Mouse (Mus musculus): ENCODE data around the gene Dut.

Dut gene

GRCm38 (mm10) chr2:125247108-125247961, at the start of gene Dut:
Gene Dut (plus strand): TSS chr2:125247190.
- DNase-seq (ENCODE audit: low read depth, low spot score): peak; percentile 99

DNA sequence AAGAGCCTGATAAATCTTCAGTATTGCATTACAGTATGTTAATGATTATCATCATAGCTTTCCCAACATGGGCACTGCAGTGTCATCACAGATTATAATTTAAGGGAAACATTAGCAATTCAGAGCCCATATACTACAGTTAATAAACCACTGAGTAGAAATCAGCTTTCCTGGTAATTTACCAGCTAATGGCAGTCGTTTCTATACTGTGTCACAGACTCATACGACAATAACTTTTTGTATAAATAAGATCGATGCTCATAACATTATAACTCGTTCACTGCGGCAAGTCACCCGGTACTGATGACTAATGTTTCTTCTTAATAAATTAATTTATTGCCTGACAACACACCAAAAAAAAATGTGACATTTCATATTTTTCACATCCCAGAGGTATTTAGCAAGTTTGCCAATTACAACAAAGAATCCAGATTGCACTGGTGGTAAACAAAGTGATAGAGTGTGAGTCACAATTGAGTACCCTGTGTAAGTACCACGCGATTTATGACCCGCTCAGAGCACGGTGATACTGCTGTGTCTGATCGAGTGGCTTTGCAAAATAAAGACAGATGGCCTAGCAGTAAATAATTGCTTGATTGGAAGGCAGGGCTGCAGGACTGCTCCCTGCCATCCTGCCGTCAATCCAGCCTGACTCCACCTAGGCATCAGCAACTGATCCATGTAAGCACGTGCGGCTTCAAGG, 37.9 kb upstream of the Dut start:
- no peak for DNase-seq (ENCODE audit: low read depth, low spot score)

DNA sequence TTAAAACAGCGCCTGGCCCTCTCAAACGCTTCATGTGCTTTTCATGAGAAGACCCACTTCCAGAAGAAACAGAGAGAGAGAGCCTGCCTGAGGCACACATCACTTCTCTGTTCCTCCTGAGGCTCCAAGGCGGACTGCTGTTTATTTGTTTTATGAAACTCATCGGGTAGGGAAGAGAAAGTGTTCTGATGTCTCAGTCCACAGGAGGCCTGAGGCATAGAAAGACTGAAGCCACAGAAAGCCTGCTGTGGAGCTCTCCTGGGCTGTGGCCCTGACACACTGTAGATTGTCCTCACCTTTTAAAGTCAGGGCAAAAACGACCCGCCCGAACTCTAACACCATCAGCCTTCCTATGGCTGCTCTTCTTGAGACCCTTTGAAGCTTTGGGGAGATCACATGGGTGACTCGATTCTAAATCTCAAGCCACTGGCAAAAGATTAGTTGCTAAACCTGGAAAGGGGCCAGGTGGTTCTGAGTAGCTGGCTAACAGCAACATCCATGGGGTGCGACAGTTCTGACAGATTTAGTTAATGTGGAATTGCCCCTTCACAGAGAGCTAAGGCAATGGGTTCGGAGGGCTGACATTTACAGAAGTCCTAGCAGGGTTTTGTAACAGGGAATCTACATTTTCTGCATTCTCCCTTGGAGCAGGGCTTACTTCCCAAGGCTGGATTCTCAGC, 35.0 kb upstream of the Dut start:
- no peak for DNase-seq (ENCODE audit: low read depth, low spot score)

GRCm38 (mm10) chr2:125214592-125214991, 32.4 kb upstream of the Dut start:
- DNase-seq (ENCODE audit: low read depth, low spot score): peak; percentile 52

DNA sequence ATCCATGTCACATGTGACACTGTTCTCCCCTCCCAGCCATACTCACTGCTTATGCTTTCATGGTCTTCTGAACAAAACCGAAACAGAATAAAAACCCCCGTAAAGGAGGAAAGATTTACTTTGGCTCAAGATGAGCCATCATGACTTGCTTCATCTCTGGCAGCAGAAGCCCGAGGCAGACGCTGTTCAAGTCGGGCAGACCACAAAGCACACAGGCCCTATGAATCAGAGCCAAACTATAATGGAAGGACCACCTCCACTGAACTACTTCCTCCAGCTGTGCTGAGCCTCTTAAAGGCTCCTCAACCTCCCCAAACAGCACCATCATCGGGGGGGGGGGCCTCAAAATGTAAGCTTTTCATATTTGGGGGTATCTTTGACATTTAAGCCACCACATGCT, 29.7 kb upstream of the Dut start:
- DNase-seq (ENCODE audit: low read depth, low spot score): no peak

GRCm38 (mm10) chr2:125218566-125218965, 28.4 kb upstream of the Dut start:
- DNase-seq (ENCODE audit: low read depth, low spot score): no peak

GRCm38 (mm10) chr2:125219268-125219667, 27.7 kb upstream of the Dut start:
- DNase-seq (ENCODE audit: low read depth, low spot score): no peak

DNA sequence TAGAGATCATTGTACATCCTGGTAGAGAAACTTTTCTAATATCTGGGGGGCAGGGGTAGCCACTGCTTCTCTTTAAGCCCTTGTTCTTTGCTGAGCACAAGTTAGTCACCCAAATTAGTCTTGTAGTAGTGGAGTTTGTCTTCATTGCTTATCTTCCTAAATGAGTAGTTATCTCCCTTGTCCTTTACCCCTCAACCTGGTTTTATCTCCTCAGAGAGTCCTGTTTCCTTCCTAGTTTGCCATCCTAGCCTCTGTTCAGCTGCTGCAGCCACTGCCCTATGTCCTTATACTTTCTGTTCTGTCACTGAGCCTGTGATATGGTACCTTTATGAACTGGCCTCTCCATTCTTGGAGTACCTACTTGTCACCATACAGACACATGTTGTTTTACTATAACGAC, 25.3 kb upstream of the Dut start:
- no peak for DNase-seq (ENCODE audit: low read depth, low spot score)

DNA sequence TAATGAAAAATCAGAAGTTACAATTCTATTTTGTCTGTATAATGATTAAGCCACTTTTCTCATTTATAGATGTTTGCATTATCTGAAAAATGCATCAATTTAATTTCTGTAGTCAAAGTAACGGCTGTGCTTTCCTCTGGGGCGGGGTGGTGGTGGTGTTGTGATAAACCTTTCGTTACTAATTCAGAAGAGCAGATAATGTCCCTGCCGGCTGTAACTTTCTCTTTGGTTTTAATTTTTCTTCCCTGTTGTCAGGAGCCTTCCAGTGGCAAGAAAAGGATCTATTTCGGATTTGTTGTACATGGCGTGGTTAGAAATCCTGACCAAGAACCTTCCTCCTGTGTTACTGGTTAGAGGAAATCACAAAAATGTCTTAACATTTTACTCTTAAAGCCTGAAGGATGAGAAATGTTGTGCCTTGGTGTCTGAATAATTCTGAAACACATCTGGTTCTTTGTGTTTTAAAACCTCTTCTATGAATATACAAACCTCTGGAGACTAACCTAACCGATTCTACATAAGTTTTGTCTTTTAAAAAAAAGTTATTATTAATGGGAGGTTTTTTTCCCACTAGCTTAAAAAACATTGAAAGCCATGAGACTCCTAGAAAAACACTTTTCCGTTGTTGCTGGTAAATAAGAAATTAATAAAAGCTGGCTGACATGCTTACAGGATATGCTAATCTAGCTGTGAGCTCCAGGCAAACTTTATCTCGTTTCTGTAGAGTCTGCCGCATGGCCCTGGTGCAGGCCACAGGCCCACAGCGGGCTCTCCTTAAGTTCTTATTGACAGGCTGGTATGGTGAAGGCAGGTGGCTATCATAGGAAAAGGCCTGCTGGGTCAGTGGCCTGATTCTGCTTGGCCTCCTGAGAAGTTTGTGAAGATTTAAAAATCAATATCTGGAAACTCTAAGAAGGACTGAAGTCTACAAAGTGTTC, 18.2 kb upstream of the Dut start:
- no peak for DNase-seq (ENCODE audit: low read depth, low spot score)

GRCm38 (mm10) chr2:125232183-125232582, 14.8 kb upstream of the Dut start:
- no peak for DNase-seq (ENCODE audit: low read depth, low spot score)

GRCm38 (mm10) chr2:125233537-125233936, 13.5 kb upstream of the Dut start:
- DNase-seq (ENCODE audit: low read depth, low spot score): no peak

DNA sequence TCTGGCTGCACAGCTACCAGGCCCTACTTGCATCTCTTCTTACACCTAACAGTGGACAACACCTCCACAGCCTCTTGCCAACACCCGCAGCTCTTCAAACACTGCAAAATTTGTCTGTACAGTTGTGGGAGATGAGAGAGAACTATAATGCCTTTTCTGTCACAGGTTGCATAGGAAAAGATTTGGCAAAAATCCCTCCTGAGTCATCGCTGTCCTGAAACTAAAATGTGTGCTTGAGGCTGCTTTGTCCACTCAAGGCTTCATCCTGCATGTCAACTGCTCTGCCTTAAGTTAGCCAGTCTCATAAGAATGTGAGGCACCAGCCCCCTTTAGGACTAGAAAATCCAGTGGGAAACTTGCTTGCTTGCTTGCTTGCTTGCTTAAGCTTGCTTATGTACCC, 12.9 kb upstream of the Dut start:
- no peak for DNase-seq (ENCODE audit: low read depth, low spot score)

- DNase-seq (ENCODE audit: low read depth, low spot score): no peak
Observed at GRCm38 (mm10) chr2:125245545-125246285, 1.3 kb upstream of the Dut start.

DNA sequence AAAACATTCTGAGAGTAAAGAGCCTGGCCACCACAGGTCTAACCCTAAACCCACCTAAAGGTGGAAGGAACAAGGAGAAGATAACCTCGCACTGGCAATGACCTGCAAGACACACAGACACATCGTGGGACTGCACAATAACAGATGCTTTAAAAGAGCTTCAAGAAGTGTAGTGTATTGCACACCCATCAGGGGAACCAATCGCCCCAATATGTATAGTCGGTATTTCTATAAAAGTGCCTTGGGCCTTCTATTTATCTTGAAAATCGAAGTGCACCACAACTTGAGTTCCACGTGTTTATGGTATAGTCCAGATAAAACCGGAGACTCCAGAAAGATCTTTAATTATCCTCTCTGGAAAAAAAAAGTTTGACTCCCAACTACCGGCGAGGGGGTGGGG, 321 bp upstream of the Dut start:
- peak; percentile 33 for DNase-seq (ENCODE audit: low read depth, low spot score)

DNA sequence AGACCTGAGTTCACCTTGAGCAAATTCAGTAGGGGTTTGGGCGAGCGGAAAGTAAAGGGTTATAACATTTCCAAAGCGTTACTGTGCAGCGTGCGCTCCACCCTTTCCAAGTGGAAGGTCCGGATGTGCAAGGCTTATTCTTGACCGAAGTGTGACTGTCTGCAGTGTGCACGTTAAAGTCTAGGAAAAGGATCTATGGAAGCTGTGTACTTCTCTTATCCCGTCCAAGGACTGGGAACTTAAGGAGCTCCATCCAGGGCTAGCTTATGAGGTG, 909 bp downstream of the Dut start:
- DNase-seq (ENCODE audit: low read depth, low spot score): no peak

DNA sequence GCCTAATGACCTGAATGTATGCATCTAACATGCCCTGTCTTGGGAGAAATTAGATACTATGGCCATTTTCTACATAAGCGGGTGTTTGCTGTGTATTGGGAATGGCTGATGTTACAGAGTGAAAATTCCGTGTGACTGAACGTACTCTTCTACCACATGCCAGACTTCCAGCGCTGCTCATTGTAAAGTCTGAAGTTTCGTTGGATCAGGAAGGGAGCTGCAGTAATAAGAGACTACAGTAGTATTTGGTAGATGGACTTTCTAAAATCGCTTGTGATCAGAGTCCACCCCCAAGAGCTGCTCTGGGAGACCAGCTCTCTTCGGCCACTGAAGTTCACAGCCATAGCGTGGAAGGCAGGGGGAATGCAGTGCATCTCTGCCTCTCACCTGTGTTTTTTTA, 1.3 kb downstream of the Dut start:
- no peak for DNase-seq (ENCODE audit: low read depth, low spot score)

DNA sequence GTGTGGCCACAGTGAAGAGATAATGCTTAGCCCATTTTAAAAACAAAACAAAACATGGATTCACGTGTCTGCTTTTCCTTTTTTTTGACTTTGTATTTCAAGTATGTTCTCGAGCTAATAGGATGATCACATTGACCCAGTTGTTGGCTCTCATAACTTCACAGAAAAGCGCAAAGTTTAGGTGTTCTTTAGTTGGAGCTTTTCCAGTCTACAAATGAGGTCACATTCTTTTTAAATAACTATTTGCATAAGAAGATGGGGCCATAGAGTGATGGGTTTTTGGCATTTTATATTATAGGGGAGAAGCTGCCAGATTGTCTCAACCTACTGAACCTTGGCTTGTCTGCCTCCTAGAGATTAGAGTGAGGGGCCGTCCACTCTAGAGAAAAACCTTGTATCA, 2.3 kb downstream of the Dut start:
- DNase-seq (ENCODE audit: low read depth, low spot score): no peak

DNA sequence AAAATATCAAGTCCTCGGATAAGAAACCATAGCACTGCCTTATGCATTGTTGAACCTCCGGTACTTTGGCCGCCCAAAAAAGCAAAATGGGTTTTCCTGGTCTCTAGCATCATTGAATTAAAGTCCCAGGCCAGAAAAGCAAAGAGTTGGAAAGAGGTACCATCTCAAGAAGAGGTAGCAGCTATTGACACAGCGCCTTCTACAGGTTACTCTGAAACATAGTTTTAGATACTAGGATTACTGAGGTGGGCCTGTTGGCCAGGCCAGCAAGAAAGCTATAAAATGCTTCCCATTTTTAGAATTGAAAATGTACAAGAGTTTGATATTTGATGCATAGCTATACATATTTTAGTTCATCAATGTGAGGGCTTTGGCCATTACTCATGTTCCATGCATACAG, 2.9 kb downstream of the Dut start:
- peak; percentile 41 for DNase-seq (ENCODE audit: low read depth, low spot score)

GRCm38 (mm10) chr2:125251781-125252180, 4.8 kb downstream of the Dut start:
- DNase-seq (ENCODE audit: low read depth, low spot score): peak; percentile 40

GRCm38 (mm10) chr2:125252275-125252674, 5.3 kb downstream of the Dut start:
- peak; percentile 58 for DNase-seq (ENCODE audit: low read depth, low spot score)

- DNase-seq (ENCODE audit: low read depth, low spot score): no peak
Observed at GRCm38 (mm10) chr2:125253699-125254098, 6.7 kb downstream of the Dut start.
